Mouse (Mus musculus): Measurements from ENCODE around the gene Rnf208. TPM values are rescaled to one million over a fixed set of nuclear protein-coding genes. Genes with fewer than 3 reads are reported as not detected.
A peak's percentile ranks its signal among the peaks of the same experiment; 100 is the strongest.

Gene Rnf208
- polyA plus RNA-seq, 1 experiment: 0.59 TPM

DNA sequence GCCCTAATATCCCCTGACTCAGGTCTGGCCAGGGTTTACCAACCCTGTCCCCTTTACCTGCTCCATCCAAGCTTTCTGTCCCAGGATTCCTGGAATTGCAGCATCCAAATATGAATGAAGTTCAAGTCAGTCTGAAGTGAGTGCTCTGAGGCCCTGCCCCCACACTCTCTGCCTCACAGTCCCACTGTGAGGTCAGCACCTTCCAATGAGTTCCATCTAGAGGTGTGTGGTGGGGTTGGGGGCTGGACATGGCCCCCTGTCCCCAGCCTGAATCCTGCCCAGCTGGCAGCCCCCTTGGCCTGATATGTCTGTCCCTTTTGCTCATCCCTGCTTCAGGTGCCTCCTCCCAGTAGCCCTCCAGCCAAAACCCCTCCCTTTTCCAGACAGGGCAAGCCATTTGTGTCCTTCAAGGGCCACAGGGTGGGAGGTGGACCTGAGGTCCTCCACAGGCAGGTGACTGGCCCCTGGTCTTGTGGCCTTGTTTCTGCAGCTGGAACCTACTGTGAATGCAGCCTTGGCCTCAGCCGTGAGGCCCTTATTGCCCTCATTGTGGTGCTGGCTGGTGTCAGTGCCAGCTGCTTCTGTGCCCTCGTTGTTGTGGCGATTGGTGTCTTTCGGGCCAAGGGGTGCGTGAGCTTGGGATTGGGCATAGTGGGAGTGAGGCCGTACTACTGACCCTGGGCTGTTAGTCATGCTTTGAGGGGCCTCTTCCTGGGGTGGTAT is 46.0 kb downstream of the Rnf208 start, which contains the start of gene Tmem210:
Gene Tmem210, plus strand, starts transcription at position 219 of the 723 bp plus-strand sequence.
- no peak within 1 kb of the TSS for H3K4me3 ChIP-seq
- H3K36me3 ChIP-seq (ENCODE audit: control insufficient read depth, insufficient read depth): peaks cover 18% of the 10 kb centered on the region
- H3ac ChIP-seq (ENCODE audit: control insufficient read depth, insufficient read length): no peak within 1 kb of the TSS
- H3K79me2 ChIP-seq (ENCODE audit: control insufficient read depth, insufficient read depth): no peaks in the 10 kb centered on the region
- TF ChIP-seq POLR2AphosphoS2 (IDR thresholded peaks at IDR 0.05; ENCODE audit: insufficient read length, low read depth) (no peak), MYOD1 (IDR thresholded peaks at IDR 0.05; ENCODE audit: control insufficient read depth in 1 of 3, insufficient read length in 2 of 3, low read depth in 2 of 3) (no peak), TCF3 (IDR thresholded peaks at IDR 0.05; ENCODE audit: insufficient read length, low read depth) (no peak)
- H3K27me3 ChIP-seq (ENCODE audit: control insufficient read depth, insufficient read depth, insufficient read length): peaks cover 27% of the 10 kb centered on the region
- H3K4me2 ChIP-seq (ENCODE audit: low read depth): peak within 1 kb of the TSS; percentile 93

DNA sequence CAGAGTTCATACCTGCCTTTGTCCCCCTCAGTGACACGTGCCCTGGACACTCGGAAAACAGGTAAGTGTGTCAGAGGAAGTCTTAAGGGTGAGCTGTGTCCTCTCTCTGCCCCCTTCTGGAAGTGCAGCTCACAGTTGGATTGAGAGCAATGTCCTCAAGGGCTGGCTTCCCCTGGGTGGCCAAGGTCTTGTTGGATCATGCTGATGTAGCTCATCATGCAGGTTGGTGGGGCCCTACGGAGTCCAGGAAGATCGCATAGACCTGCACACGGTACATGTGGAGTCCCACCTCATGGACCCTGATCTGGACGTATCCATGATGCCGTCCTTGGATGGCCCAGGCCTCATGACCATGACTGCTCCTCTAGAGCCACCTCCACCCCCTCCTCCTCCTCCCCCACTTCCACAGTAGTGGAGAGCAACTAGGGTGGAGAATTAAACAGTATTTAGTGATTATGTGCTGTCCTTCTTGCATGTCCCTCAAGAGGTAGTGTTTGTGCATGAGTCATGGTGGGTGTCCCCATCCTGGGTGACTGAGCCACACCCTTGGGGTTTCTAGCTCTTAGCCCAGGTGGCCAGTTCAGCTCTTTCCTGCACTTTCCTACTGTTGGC is 46.8 kb downstream of the Rnf208 start:
- peaks cover 31% of the 10 kb centered on the region for H3K27me3 ChIP-seq (ENCODE audit: control insufficient read depth, insufficient read depth, insufficient read length)
- H3K4me3 ChIP-seq: no peak overlapping the region
- TF ChIP-seq TCF3 (IDR thresholded peaks at IDR 0.05; ENCODE audit: insufficient read length, low read depth) (no peak), USF1 (IDR thresholded peaks at IDR 0.05; ENCODE audit: low read depth) (no peak)
- H3K79me2 ChIP-seq (ENCODE audit: control insufficient read depth, insufficient read depth): no peaks in the 10 kb centered on the region
- peaks cover 18% of the 10 kb centered on the region for H3K36me3 ChIP-seq (ENCODE audit: control insufficient read depth, insufficient read depth)
- peak overlapping the region; percentile 93 for H3K4me2 ChIP-seq (ENCODE audit: low read depth)
- no peak overlapping the region for H3ac ChIP-seq (ENCODE audit: control insufficient read depth, insufficient read length)

DNA sequence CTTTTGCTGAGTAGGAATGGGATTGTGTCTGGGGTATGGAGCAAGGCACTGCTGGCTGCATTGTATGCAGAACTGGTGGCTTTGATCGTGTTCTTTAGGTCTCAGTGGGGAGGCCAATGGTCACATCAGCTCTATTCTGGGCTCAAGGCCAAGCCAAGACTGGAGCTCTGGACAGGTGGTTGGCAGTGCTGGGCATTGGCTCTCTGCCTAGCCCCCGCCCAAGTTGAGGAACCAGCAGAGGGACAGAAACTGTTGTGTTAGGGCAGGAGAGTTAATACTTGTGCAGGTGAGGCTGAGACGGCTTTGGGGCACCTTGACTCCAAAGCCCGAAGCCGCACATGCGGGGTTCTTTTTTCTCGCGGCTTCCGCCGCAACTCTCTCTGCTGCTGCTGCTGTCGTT is 47.6 kb downstream of the Rnf208 start, which contains the start of gene Lrrc26:
Gene Lrrc26, plus strand, starts transcription at position 265 of the 400 bp plus-strand sequence.
- peak within 1 kb of the TSS; percentile 93 for H3K4me2 ChIP-seq (ENCODE audit: low read depth)
- TF ChIP-seq MYOG (IDR thresholded peaks at IDR 0.05; ENCODE audit: control insufficient read depth in 1 of 3, insufficient read depth in 1 of 3, insufficient read length in 2 of 3, low read depth in 2 of 3) (peak in 2 of 3 experiments; percentile 29 to 88), USF1 (IDR thresholded peaks at IDR 0.05; ENCODE audit: low read depth) (no peak), REST (IDR thresholded peaks at IDR 0.05; ENCODE audit: insufficient read depth, insufficient read length) (no peak), POLR2AphosphoS2 (IDR thresholded peaks at IDR 0.05; ENCODE audit: insufficient read length, low read depth) (no peak), TCF3 (IDR thresholded peaks at IDR 0.05; ENCODE audit: insufficient read length, low read depth) (peak; percentile 7), TCF12 (IDR thresholded peaks at IDR 0.05; ENCODE audit: insufficient read depth, poor library complexity, severe bottlenecking) (no peak), MYOD1 (IDR thresholded peaks at IDR 0.05; ENCODE audit: control insufficient read depth in 1 of 3, insufficient read length in 2 of 3, low read depth in 2 of 3) (peak in 2 of 3 experiments; percentile 71 to 86)
- H3K4me3 ChIP-seq: no peak within 1 kb of the TSS

DNA sequence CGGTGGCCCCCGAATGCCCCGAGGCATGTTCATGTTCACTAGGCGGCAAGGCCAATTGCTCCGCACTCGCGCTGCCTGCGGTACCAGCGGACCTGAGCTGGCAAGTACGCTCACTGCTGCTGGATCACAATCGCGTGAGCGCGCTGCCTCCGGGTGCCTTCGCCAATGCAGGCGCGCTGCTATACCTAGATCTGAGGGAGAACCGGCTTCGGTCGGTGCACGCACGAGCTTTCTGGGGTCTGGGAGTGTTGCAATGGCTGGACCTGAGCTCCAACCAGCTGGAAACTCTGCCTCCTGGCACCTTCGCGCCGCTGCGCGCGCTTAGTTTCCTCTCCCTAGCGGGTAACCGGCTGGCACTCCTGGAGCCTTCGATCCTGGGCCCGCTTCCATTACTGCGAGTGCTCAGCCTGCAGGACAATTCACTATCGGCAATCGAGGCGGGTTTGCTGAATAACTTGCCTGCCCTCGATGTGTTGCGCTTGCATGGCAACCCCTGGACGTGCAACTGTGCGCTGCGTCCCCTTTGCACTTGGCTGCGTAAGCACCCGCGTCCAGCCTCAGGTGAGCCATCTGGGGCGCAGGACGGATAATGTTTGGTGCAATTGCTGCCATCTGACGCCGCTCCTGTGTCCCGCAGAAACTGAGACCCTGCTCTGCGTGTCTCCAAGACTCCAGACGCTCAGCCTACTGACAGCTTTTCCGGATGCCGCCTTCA is 48.2 kb downstream of the Rnf208 start:
- no peak overlapping the region for H3ac ChIP-seq (ENCODE audit: control insufficient read depth, insufficient read length)
- no peaks in the 10 kb centered on the region for H3K79me2 ChIP-seq (ENCODE audit: control insufficient read depth, insufficient read depth)
- H3K27me3 ChIP-seq (ENCODE audit: control insufficient read depth, insufficient read depth, insufficient read length): peaks cover 45% of the 10 kb centered on the region
- peaks cover 5% of the 10 kb centered on the region for H3K36me3 ChIP-seq (ENCODE audit: control insufficient read depth, insufficient read depth)
- peak overlapping the region; percentile 93 for H3K4me2 ChIP-seq (ENCODE audit: low read depth)
- H3K4me3 ChIP-seq: no peak overlapping the region
- TF ChIP-seq POLR2AphosphoS2 (IDR thresholded peaks at IDR 0.05; ENCODE audit: insufficient read length, low read depth) (no peak), REST (IDR thresholded peaks at IDR 0.05; ENCODE audit: insufficient read depth, insufficient read length) (no peak), E2F4 (IDR thresholded peaks at IDR 0.05; ENCODE audit: insufficient read depth) (no peak), USF1 (IDR thresholded peaks at IDR 0.05; ENCODE audit: low read depth) (no peak), TCF3 (IDR thresholded peaks at IDR 0.05; ENCODE audit: insufficient read length, low read depth) (no peak), TCF12 (IDR thresholded peaks at IDR 0.05; ENCODE audit: insufficient read depth, poor library complexity, severe bottlenecking) (no peak), MYOG (IDR thresholded peaks at IDR 0.05; ENCODE audit: control insufficient read depth in 1 of 3, insufficient read depth in 1 of 3, insufficient read length in 2 of 3, low read depth in 2 of 3) (no peak), MYOD1 (IDR thresholded peaks at IDR 0.05; ENCODE audit: control insufficient read depth in 1 of 3, insufficient read length in 2 of 3, low read depth in 2 of 3) (no peak), POLR2A (IDR thresholded peaks at IDR 0.05; ENCODE audit: insufficient read length, low read depth) (no peak), SRF (IDR thresholded peaks at IDR 0.05; ENCODE audit: control insufficient read depth, insufficient read length, low read depth) (no peak), MAX (IDR thresholded peaks at IDR 0.05; ENCODE audit: low read depth) (no peak), CEBPB (IDR thresholded peaks at IDR 0.05; ENCODE audit: insufficient read depth, poor library complexity, severe bottlenecking) (no peak)

More for the DNA sequence above, 47.6 kb downstream of the Rnf208 start, which contains the start of gene Lrrc26:
- Histone ChIP-seq H3ac (ENCODE audit: control insufficient read depth, insufficient read length) (no peak within 1 kb of the TSS), H3K27me3 (ENCODE audit: control insufficient read depth, insufficient read depth, insufficient read length) (peaks cover 39% of the 10 kb centered on the region), H3K79me2 (ENCODE audit: control insufficient read depth, insufficient read depth) (no peaks in the 10 kb centered on the region), H3K36me3 (ENCODE audit: control insufficient read depth, insufficient read depth) (peaks cover 11% of the 10 kb centered on the region)

DNA sequence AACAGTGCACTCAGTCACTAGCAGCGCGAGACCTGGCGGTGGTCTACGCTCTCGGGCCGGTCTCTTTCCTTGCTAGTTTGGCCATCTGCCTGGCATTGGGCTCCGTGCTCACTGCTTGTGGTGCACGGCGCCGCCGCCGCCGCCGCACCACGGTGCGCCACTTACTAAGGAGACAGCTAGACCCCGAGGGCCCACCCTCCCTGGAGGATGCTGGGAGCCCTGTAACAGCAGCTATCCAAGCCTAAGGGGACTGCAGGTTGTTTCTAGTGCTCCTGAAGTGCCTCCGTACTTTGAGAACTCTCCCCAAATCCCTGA is 48.7 kb downstream of the Rnf208 start:
- H3K36me3 ChIP-seq (ENCODE audit: control insufficient read depth, insufficient read depth): peaks cover 2% of the 10 kb centered on the region
- H3K79me2 ChIP-seq (ENCODE audit: control insufficient read depth, insufficient read depth): no peaks in the 10 kb centered on the region
- peak overlapping the region; percentile 93 for H3K4me2 ChIP-seq (ENCODE audit: low read depth)
- no peak overlapping the region for H3ac ChIP-seq (ENCODE audit: control insufficient read depth, insufficient read length)
- H3K4me3 ChIP-seq: no peak overlapping the region
- TF ChIP-seq MAX (IDR thresholded peaks at IDR 0.05; ENCODE audit: low read depth) (no peak), REST (IDR thresholded peaks at IDR 0.05; ENCODE audit: insufficient read depth, insufficient read length) (no peak), POLR2A (IDR thresholded peaks at IDR 0.05; ENCODE audit: insufficient read length, low read depth) (no peak), E2F4 (IDR thresholded peaks at IDR 0.05; ENCODE audit: insufficient read depth) (no peak), USF1 (IDR thresholded peaks at IDR 0.05; ENCODE audit: low read depth) (no peak), POLR2AphosphoS2 (IDR thresholded peaks at IDR 0.05; ENCODE audit: insufficient read length, low read depth) (no peak), TCF12 (IDR thresholded peaks at IDR 0.05; ENCODE audit: insufficient read depth, poor library complexity, severe bottlenecking) (no peak), MYOG (IDR thresholded peaks at IDR 0.05; ENCODE audit: control insufficient read depth in 1 of 3, insufficient read depth in 1 of 3, insufficient read length in 2 of 3, low read depth in 2 of 3) (no peak), MYOD1 (IDR thresholded peaks at IDR 0.05; ENCODE audit: control insufficient read depth in 1 of 3, insufficient read length in 2 of 3, low read depth in 2 of 3) (no peak), CEBPB (IDR thresholded peaks at IDR 0.05; ENCODE audit: insufficient read depth, poor library complexity, severe bottlenecking) (no peak), SRF (IDR thresholded peaks at IDR 0.05; ENCODE audit: control insufficient read depth, insufficient read length, low read depth) (no peak), TCF3 (IDR thresholded peaks at IDR 0.05; ENCODE audit: insufficient read length, low read depth) (no peak)
- peaks cover 50% of the 10 kb centered on the region for H3K27me3 ChIP-seq (ENCODE audit: control insufficient read depth, insufficient read depth, insufficient read length)

Data from myocyte (in vitro differentiated cells).